Mouse (Mus musculus): Measurements from ENCODE around the gene Sh3bp1. TPM values are rescaled to one million over a fixed set of nuclear protein-coding genes. Genes with fewer than 3 reads are reported as not detected.

The Sh3bp1 gene
- polyA plus RNA-seq, 1 experiment from 2014 or later: 15.5 TPM

Small RNA genes within 50 kb of the gene (microRNA-seq; reads per million reads assigned to microRNA genes)
- not detected for gene Mir6955

Other genes starting within 250 kb of the Sh3bp1 start
- gene Elfn2, start 181.0 kb upstream of the Sh3bp1 start, polyA plus RNA-seq (2016; fragmentation: Nextera tagmentation; extraction: Ambion mirVana): 2.4 and 2.5 TPM in 2 replicates
- gene Mfng, start 126.3 kb upstream of the Sh3bp1 start, polyA plus RNA-seq (2016; fragmentation: Nextera tagmentation; extraction: Ambion mirVana): 51.7 and 58.0 TPM in 2 replicates
- gene Card10, start 96.7 kb upstream of the Sh3bp1 start, polyA plus RNA-seq (2016; fragmentation: Nextera tagmentation; extraction: Ambion mirVana): 2.7 and 2.9 TPM in 2 replicates
- gene Cdc42ep1, start 57.1 kb upstream of the Sh3bp1 start, polyA plus RNA-seq (2016; fragmentation: Nextera tagmentation; extraction: Ambion mirVana): 15.1 and 15.6 TPM in 2 replicates
- gene Lgals2, start 44.2 kb upstream of the Sh3bp1 start, polyA plus RNA-seq (2016; fragmentation: Nextera tagmentation; extraction: Ambion mirVana): not detected in 2 replicates
- gene Gga1, start 22.6 kb upstream of the Sh3bp1 start, polyA plus RNA-seq (2016; fragmentation: Nextera tagmentation; extraction: Ambion mirVana): 54.3 and 58.7 TPM in 2 replicates
- 0.22 and 0.61 TPM in 2 replicates for gene Gm49510, start 101 bp upstream of the Sh3bp1 start, polyA plus RNA-seq (2016; fragmentation: Nextera tagmentation; extraction: Ambion mirVana)
- gene Pdxp, start 14.2 kb downstream of the Sh3bp1 start, polyA plus RNA-seq (2016; fragmentation: Nextera tagmentation; extraction: Ambion mirVana): 48.1 and 49.0 TPM in 2 replicates
- 569 and 595 TPM in 2 replicates for gene Lgals1, start 27.0 kb downstream of the Sh3bp1 start, polyA plus RNA-seq (2016; fragmentation: Nextera tagmentation; extraction: Ambion mirVana)
- gene Nol12, start 35.2 kb downstream of the Sh3bp1 start, polyA plus RNA-seq (2016; fragmentation: Nextera tagmentation; extraction: Ambion mirVana): 53.8 and 60.0 TPM in 2 replicates
- gene Triobp, start 48.0 kb downstream of the Sh3bp1 start, polyA plus RNA-seq (2016; fragmentation: Nextera tagmentation; extraction: Ambion mirVana): 44.7 and 52.4 TPM in 2 replicates
- gene H1f0, start 128.7 kb downstream of the Sh3bp1 start, polyA plus RNA-seq (2016; fragmentation: Nextera tagmentation; extraction: Ambion mirVana): 456 and 488 TPM in 2 replicates
- not detected in 2 replicates for gene Galr3, start 142.1 kb downstream of the Sh3bp1 start, polyA plus RNA-seq (2016; fragmentation: Nextera tagmentation; extraction: Ambion mirVana)
- gene Ankrd54, start 163.1 kb downstream of the Sh3bp1 start, polyA plus RNA-seq (2016; fragmentation: Nextera tagmentation; extraction: Ambion mirVana): 56.8 and 60.3 TPM in 2 replicates
- gene Eif3l, start 175.4 kb downstream of the Sh3bp1 start, polyA plus RNA-seq (2016; fragmentation: Nextera tagmentation; extraction: Ambion mirVana): 190 and 196 TPM in 2 replicates
- gene Micall1, start 209.1 kb downstream of the Sh3bp1 start, polyA plus RNA-seq (2016; fragmentation: Nextera tagmentation; extraction: Ambion mirVana): 12.4 and 16.3 TPM in 2 replicates
- gene Polr2f, start 241.2 kb downstream of the Sh3bp1 start, polyA plus RNA-seq (2016; fragmentation: Nextera tagmentation; extraction: Ambion mirVana): 298 and 337 TPM in 2 replicates
- gene 1700088E04Rik, start 241.5 kb downstream of the Sh3bp1 start, polyA plus RNA-seq (2016; fragmentation: Nextera tagmentation; extraction: Ambion mirVana): 13.4 and 15.8 TPM in 2 replicates